Mouse (Mus musculus): ENCODE results near the gene Rgs1.

DNA sequence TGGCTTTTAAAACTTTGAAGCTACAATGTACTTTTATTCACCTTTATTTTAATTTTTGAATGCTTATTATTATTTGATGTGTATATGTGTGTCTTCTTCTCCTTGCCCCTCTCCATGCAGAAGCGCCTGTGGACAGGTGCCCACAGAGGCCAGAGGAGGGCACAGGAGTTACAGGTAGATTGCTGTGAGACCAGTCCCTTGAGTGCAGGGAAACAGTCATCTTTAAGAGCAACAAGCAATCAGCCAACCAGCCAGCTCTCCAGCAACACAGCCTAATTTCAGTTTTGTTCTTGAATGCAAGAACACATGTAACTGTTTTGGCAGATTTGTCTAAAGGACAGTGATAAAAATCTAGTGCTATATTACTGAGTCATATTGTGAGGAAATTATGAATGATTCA is 1.7 kb downstream of the Rgs1 start:
- no peak for TF ChIP-seq CTCF (IDR thresholded peaks at IDR 0.05; ENCODE audit: borderline replicate concordance, insufficient read depth, low read depth, low read length)
- no peak for TF ChIP-seq POLR2A (IDR thresholded peaks at IDR 0.05; ENCODE audit: borderline replicate concordance, insufficient read depth, low read length)

Data from cerebellum, adult 2 months (tissue).